Mouse (Mus musculus): ENCODE measurements around the gene Clic1.

The Clic1 gene

GRCm38 (mm10) chr17:35064951-35065947, 15.5 kb downstream of the Clic1 start, which contains the start of gene Ly6g6c:
Gene Ly6g6c (plus strand): TSS chr17:35065388.
- peak; percentile 87 for DNase-seq (ENCODE audit: low spot score)

- no peak for DNase-seq (ENCODE audit: low spot score)
Observed at GRCm38 (mm10) chr17:35066084-35066483, 16.3 kb downstream of the Clic1 start, which contains the start of gene Mpig6b. Gene Mpig6b (minus strand): TSS chr17:35066184.

- no peak for DNase-seq (ENCODE audit: low spot score)
Observed at GRCm38 (mm10) chr17:35068213-35068914, 18.6 kb downstream of the Clic1 start.

- peak; percentile 67 for DNase-seq (ENCODE audit: low spot score)
Observed at GRCm38 (mm10) chr17:35070556-35071229, 20.9 kb downstream of the Clic1 start.

DNA sequence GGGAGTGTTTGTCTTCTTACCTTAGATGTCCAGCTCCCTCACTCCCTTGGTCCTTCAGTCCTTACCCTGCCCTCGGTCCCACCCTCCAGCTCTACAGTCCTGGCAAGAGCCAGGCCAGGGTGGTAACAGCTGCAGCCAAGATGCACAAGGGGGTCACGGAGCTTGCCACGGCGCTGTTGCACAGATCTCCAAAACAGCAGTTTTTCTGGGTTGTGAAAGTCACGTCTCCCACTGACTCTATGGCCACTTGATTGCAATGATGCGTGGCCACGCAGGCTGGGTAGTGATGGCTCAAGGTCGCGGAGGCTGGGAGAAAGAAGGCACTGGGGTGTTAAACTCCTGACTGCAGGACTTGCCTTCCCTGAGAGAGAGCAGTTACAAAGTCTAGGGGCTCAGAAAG, 21.7 kb downstream of the Clic1 start:
- no peak for DNase-seq (ENCODE audit: low spot score)

DNA sequence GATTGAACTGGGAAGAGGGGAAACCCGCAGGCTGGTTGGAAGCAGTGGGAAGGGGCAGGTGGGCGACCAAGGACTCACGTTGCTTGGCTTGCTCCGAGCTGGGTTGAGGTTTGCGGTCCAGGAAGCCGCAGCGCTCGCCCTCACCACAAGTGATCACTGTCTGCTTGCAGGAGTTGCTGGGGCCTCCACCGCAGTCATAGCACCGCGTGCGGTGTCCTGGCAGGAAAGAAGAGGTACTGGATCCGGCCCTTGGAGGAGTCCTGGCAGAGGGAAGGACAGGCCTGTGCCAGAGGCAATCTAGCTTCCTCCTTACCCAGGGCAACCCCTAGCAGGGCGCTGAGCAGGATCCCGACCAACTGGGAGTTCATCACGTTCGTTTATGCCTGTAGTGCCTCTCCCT, 24.3 kb downstream of the Clic1 start:
- DNase-seq (ENCODE audit: low spot score): no peak

DNA sequence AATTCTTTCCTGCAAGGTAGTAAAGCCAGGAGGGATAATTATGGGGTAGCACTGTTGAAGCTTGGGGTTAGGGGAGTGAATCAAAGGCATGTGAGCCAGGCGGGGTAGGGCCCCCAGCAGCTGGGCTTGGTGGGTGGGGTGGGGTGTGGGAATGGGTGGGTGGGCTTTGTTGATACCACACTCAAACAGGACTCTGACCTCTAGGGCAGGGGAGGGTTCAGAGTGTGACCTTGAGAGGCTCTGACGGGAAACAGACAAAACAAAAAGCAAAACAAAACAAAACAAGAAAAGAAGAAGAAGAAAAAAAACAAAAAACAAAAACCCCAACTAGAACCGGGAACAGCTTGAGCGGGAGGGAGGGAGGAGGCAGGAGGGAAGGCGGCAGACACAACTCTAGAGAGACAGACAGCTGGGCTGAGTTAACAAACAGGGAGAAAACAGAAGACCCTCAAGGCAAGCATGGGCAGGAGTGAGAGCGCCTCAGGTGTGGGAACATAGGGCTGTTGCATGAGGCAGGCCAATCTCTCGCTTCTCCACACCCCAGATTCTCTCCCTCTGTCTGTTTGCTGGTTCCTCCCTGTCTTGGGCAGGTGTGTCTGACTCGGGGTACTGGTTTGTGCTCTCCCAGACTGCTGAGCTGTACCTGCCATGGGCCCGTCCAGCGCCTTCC, 26.9 kb downstream of the Clic1 start, which contains the start of gene Ly6g6e:
Gene Ly6g6e, plus strand, starts transcription at position 396 of the 670 bp plus-strand sequence.
- DNase-seq (ENCODE audit: low spot score): no peak

DNA sequence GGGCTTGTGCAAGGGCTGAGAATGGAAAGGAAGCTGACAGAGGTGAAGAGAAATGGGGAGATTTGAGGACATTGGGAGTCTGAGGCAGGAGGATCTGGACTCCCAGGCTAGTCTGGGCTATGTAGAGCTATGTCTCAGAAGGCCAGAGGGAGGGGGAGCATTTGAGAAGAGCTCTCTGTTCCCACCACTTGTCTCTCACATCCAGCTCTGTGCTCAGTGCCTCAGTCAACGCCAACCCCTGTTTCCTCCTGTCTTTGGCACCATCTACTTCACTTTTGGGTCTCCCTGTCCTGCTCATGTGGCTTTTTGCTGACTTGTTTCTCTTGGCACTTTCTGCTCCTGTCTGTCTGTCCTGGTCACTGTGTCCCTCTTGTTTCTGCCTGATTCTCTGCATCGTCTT, 27.5 kb downstream of the Clic1 start:
- no peak for DNase-seq (ENCODE audit: low spot score)

- peak; percentile 76 for DNase-seq (ENCODE audit: low spot score)
Observed at GRCm38 (mm10) chr17:35077786-35078233, 28.0 kb downstream of the Clic1 start, which contains the start of gene Ly6g6d. Gene Ly6g6d (minus strand): TSS chr17:35078065.

DNA sequence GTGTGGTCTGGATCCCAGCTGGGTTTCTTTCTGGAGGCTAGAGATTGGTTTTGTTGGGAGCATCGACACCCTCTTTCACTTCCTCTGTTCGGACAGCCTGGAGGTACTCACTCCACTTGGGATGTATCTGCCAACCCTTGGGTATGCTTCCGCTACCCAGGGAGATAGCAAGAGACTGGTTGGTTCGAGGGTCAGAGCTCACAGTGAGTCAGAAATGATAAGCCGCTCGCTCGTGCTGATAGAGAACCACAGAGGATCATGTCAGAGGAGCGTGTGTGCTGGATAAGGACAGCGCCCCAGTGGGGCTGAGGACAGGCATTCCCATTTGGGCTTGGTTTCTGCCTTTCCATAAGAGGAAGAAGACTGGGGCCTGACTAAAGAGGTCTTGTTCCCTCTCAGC, 30.0 kb downstream of the Clic1 start:
- no peak for DNase-seq (ENCODE audit: low spot score)

DNA sequence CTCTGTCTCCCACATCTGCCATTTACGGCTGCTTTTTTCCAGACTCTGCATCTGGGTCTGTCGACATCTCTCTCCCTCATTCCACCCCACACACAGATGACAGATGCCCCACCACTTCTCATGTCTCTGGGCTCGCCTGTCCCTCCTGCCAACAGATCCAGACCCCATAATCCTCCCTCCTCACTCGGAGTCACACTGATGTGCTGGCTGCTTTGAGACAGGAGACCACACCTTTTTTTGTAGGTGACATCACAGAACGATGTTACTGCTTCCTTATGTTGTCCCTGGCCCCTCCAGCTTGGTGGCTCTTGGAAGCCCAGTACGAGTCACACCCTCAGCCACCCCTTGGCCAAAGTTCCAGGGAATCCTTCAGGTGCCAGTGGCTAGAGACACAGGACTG, 30.5 kb downstream of the Clic1 start:
- DNase-seq (ENCODE audit: low spot score): no peak

GRCm38 (mm10) chr17:35080710-35081109, 30.9 kb downstream of the Clic1 start:
- no peak for DNase-seq (ENCODE audit: low spot score)

DNA sequence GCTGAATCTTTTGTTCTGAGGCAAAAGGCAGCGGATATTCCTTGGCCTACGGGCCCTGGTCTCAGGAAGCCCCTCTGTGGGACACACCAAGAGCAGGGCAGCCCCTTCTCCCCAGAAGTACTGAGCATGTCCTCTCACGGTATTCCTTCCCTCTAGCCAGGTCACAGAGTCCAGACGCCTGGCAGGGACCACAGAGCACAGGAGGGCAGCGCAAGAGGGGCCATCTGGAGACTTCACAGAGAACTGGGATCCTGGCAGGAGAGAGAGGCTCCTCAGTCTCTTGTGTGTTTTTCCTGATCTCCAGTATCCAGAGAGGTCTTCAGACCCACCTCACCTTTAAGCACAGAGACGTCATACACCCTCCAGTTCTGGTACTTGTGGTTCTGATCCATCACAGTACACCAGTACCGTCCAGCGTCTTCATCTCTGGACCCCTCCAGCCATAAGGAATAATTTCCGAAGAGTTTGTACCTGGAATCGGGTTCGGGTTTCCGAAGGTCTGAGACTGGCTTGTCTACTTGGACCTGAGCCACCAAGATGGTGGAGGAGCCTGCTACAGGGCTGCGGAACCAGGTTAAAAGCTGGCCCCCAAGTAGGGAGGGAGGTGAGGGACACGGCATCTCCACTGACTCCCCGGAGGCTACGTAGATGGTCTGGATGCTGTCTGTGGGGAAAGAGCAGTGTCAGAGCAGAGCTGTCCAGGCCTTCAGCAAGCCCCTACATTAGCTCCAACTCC, 33.2 kb downstream of the Clic1 start:
- DNase-seq (ENCODE audit: low spot score): no peak

DNA sequence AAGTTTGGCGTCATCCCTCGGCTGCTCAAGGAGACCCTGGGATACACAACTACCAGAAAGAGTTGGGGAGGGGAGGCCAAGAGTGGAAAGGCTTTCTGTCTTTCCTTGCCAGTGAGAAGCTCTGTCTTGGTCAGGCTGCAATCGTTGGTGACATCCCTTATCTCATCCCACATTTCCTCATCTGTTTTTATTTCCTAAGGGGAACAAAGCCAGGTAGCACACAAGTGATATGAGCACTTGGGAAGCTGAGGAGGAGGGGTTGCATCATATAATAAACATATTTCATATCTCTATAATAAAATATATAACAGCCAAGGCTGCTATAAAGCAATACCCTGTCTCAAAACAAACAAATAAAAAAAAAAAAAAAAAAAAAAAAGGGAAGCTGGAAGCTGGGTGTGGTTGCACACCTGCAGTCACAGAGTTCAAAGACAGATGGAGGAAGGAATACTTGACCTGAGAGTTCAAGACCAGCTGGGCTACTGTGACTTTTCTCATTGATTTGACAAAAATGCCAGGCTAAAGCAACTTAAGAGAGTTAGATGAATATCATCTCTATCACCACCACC, 34.2 kb downstream of the Clic1 start:
- no peak for DNase-seq (ENCODE audit: low spot score)

- no peak for DNase-seq (ENCODE audit: low spot score)
Observed at GRCm38 (mm10) chr17:35085208-35085865, 35.6 kb downstream of the Clic1 start, which contains the start of gene Ly6g6f. Gene Ly6g6f (minus strand): TSS chr17:35085610.

- DNase-seq (ENCODE audit: low spot score): no peak
Observed at GRCm38 (mm10) chr17:35088151-35088550, 38.4 kb downstream of the Clic1 start.

GRCm38 (mm10) chr17:35088825-35089644, 39.3 kb downstream of the Clic1 start, which contains the start of gene Abhd16a:
Gene Abhd16a (plus strand): TSS chr17:35089263.
- DNase-seq (ENCODE audit: low spot score): peak; percentile 95

- DNase-seq (ENCODE audit: low spot score): no peak
Observed at GRCm38 (mm10) chr17:35090166-35090932, 40.6 kb downstream of the Clic1 start.

All from lung, postnatal 25 days (tissue).